Mouse (Mus musculus): ENCODE measurements at regions not wholly inside any gene's neighbourhood (a gene's known extent, or its start where the extent isn't known, plus 50 kb on each side); places are given as distances from the start of the nearest gene placed in this dataset.
"Not testable (repeated sequence)": the region's sequence is repeated elsewhere in the genome, so short reads cannot be mapped to it uniquely, and the experiment has no call there.

DNA sequence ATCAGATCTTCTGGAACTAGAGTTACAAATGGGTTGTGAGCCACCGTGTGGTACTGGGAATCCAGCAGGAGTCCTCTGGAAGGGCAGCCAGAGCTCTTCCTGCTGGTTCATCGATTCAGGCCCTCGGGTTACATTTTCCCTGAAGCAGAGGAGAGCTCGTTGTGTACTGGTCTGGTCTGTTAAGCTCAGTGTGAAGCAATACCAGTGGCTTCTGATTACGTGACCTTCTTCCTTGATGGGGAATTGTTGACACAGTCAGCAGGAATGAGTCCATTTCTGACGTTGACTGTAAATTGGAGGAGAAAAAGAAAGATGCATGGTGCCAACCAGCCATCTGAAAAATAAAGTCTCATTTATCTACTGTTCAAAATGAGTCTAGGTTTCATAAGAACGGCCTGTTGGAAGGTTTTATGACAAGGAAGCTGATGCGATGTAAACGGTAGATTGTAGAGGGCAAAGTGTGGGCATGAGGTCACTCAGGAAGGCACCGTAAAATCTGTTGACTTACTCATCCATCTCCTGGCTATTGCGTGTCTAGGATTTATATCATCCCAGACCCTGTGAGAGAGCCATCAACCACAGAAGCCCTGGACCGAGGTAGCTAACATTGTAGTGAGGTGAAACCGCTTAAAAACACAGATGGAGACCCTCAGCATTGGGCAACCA is 79.0 kb upstream of the Enpep start:
- no peaks in the 10 kb centered on the region for H3K4me1 ChIP-seq (ENCODE audit: insufficient read depth, low read length)
- no peak overlapping the region for H3K4me3 ChIP-seq (ENCODE audit: low read length)
- ATAC-seq (no peak), DNase-seq (ENCODE audit: low spot score) (no peak)
- no peaks in the 10 kb centered on the region for H3K36me3 ChIP-seq (ENCODE audit: insufficient read depth, low read length)
- no peak overlapping the region for H3K4me2 ChIP-seq (ENCODE audit: low read depth, low read length)
- no peak overlapping the region for H3K27ac ChIP-seq
- no peak for TF ChIP-seq CTCF (IDR thresholded peaks at IDR 0.05; ENCODE audit: low read depth)
- no peaks in the 10 kb centered on the region for H3K9me3 ChIP-seq (ENCODE audit: low read length)
- no peaks in the 10 kb centered on the region for H3K27me3 ChIP-seq (ENCODE audit: insufficient read depth, low read length)
- 91% methylated on average over 13 of the region's 13 CpGs for WGBS
- no peak overlapping the region for H3K9ac ChIP-seq (replicated peaks; ENCODE audit: low read length)

GRCm38 (mm10) chr3:129412126-129412960 is 79.8 kb upstream of the Enpep start:
- no peak overlapping the region for H3K4me3 ChIP-seq (ENCODE audit: low read length)

DNA sequence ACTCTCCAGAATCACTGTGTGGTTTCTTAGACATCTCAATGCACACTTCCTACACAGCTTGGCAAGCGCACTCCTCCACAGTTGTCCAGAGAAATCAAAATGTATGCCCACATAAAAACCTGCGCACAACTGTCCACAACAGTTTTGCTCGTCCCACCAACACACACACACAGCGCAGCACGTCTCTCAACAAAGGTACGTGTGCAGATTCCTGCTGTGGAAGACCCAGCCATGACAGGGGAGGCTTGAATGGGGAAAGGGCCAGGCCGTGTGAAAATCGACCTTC is 80.4 kb upstream of the Enpep start:
- no peak overlapping the region for H3K4me3 ChIP-seq (ENCODE audit: low read length)
- H3K9ac ChIP-seq (replicated peaks; ENCODE audit: low read length), result no peak overlapping the region
- H3K4me2 ChIP-seq (ENCODE audit: low read depth, low read length), result no peak overlapping the region
- H3K27me3 ChIP-seq (ENCODE audit: insufficient read depth, low read length), result no peaks in the 10 kb centered on the region
- TF ChIP-seq CTCF (IDR thresholded peaks at IDR 0.05; ENCODE audit: low read depth), result no peak
- H3K9me3 ChIP-seq (ENCODE audit: low read length), result no peaks in the 10 kb centered on the region
- no peak overlapping the region for H3K27ac ChIP-seq
- DNase-seq (ENCODE audit: low spot score), result no peak
- no peaks in the 10 kb centered on the region for H3K4me1 ChIP-seq (ENCODE audit: insufficient read depth, low read length)
- no peak for ATAC-seq
- no peaks in the 10 kb centered on the region for H3K36me3 ChIP-seq (ENCODE audit: insufficient read depth, low read length)
- 89% methylated on average over 8 of the region's 8 CpGs for WGBS

More at GRCm38 (mm10) chr3:129412126-129412960, 79.8 kb upstream of the Enpep start:
- no peak overlapping the region for H3K4me2 ChIP-seq (ENCODE audit: low read depth, low read length)
- ATAC-seq (no peak), DNase-seq (ENCODE audit: low spot score) (no peak)
- 75% methylated on average over 11 of the region's 11 CpGs for WGBS
- H3K36me3 ChIP-seq (ENCODE audit: insufficient read depth, low read length), result no peaks in the 10 kb centered on the region
- TF ChIP-seq CTCF (IDR thresholded peaks at IDR 0.05; ENCODE audit: low read depth), result no peak
- H3K27ac ChIP-seq, result no peak overlapping the region
- H3K9ac ChIP-seq (replicated peaks; ENCODE audit: low read length), result no peak overlapping the region
- H3K27me3 ChIP-seq (ENCODE audit: insufficient read depth, low read length), result no peaks in the 10 kb centered on the region
- H3K9me3 ChIP-seq (ENCODE audit: low read length), result no peaks in the 10 kb centered on the region
- no peaks in the 10 kb centered on the region for H3K4me1 ChIP-seq (ENCODE audit: insufficient read depth, low read length)

DNA sequence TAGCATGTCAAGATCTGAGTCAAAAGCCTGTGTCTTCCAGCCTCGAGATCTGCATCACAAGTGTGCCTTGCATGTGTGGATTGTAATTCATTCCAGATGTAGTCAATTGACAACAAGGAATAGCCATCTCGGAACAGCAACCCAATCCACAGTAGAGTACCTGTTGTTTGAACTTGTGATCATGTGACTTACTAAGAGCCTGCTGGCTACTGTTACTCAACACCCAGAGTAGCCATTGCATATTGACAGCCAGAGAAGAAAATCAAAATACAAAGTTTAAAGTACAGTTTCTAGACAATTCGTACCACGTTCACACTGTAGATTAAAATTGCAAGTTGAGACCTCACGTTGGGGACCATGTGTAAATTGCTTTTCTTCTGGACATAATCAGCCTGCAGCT is 83.1 kb upstream of the Enpep start:
- no peak overlapping the region for H3K9ac ChIP-seq (replicated peaks; ENCODE audit: low read length)
- ATAC-seq (no peak), DNase-seq (ENCODE audit: low spot score) (no peak)
- no peak overlapping the region for H3K4me3 ChIP-seq (ENCODE audit: low read length)
- TF ChIP-seq CTCF (IDR thresholded peaks at IDR 0.05; ENCODE audit: low read depth), result no peak
- no peak overlapping the region for H3K27ac ChIP-seq
- no peaks in the 10 kb centered on the region for H3K36me3 ChIP-seq (ENCODE audit: insufficient read depth, low read length)
- H3K9me3 ChIP-seq (ENCODE audit: low read length), result no peaks in the 10 kb centered on the region
- WGBS, result 87% methylated on average over 5 of the region's 5 CpGs
- no peaks in the 10 kb centered on the region for H3K27me3 ChIP-seq (ENCODE audit: insufficient read depth, low read length)
- H3K4me2 ChIP-seq (ENCODE audit: low read depth, low read length), result no peak overlapping the region
- no peaks in the 10 kb centered on the region for H3K4me1 ChIP-seq (ENCODE audit: insufficient read depth, low read length)

DNA sequence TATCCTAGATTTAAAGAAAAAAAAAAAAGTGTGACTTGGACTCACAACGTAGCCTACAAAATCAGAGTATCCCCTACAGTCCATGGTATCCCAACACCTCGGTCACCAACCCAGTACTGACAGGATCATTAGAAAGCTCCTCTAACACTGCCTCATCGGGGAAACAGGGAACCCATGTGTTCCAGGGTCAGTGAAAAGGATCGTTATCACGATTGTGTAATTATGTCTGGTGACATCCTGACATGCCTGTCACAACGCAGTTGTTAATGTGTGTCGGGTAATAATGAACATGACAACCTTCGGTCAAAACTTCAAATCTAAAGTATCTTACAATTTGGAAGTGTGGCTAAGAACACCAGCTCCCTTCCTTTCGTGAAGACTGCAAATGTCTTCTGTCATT is 83.8 kb upstream of the Enpep start:
- DNase-seq (ENCODE audit: low spot score), result no peak
- H3K9me3 ChIP-seq (ENCODE audit: low read length), result no peaks in the 10 kb centered on the region
- no peak overlapping the region for H3K4me2 ChIP-seq (ENCODE audit: low read depth, low read length)
- H3K4me1 ChIP-seq (ENCODE audit: insufficient read depth, low read length), result no peaks in the 10 kb centered on the region
- no peak overlapping the region for H3K27ac ChIP-seq
- ATAC-seq, result no peak
- no peak overlapping the region for H3K4me3 ChIP-seq (ENCODE audit: low read length)
- 85% methylated on average over 9 of the region's 9 CpGs for WGBS
- no peak for TF ChIP-seq CTCF (IDR thresholded peaks at IDR 0.05; ENCODE audit: low read depth)
- H3K36me3 ChIP-seq (ENCODE audit: insufficient read depth, low read length), result no peaks in the 10 kb centered on the region
- H3K9ac ChIP-seq (replicated peaks; ENCODE audit: low read length), result no peak overlapping the region
- no peaks in the 10 kb centered on the region for H3K27me3 ChIP-seq (ENCODE audit: insufficient read depth, low read length)

GRCm38 (mm10) chr3:129421620-129422239 is 89.2 kb upstream of the Enpep start:
- H3K27ac ChIP-seq; H3K4me3 ChIP-seq (ENCODE audit: low read length): not testable (repeated sequence)
- WGBS, result 57% methylated on average over 8 of the region's 10 CpGs

More at GRCm38 (mm10) chr3:129421620-129422239, 89.2 kb upstream of the Enpep start:
- H3K36me3 ChIP-seq (ENCODE audit: insufficient read depth, low read length); H3K9ac ChIP-seq (replicated peaks; ENCODE audit: low read length); H3K9me3 ChIP-seq (ENCODE audit: low read length); H3K27me3 ChIP-seq (ENCODE audit: insufficient read depth, low read length); H3K4me1 ChIP-seq (ENCODE audit: insufficient read depth, low read length); H3K4me2 ChIP-seq (ENCODE audit: low read depth, low read length); ATAC-seq: not testable (repeated sequence)
- DNase-seq (ENCODE audit: low spot score), result peak; percentile 72
- TF ChIP-seq CTCF (IDR thresholded peaks at IDR 0.05; ENCODE audit: low read depth), result peak; percentile 80

All from hindbrain, postnatal 0 days (tissue).